Mouse (Mus musculus) 416B (cell line): ENCODE data around the gene Cd40.

ENCODE experiments used
- DNase-seq: peaks from one replicate; pipeline ENCODE4 v3.0.0; 2011; ENCODE audit warnings: low read depth

Cd40 gene

GRCm38 (mm10) chr2:165102920-165103319, 47.5 kb downstream of the Cd40 start:
- peak; percentile 54 for DNase-seq

- no peak for DNase-seq
These were observed 50.2 kb downstream of the Cd40 start for GRCm38 (mm10) chr2:165105513-165106079.

GRCm38 (mm10) chr2:165106585-165106984, 51.2 kb downstream of the Cd40 start:
- no peak for DNase-seq

GRCm38 (mm10) chr2:165112149-165112548, 56.7 kb downstream of the Cd40 start:
- no peak for DNase-seq

- DNase-seq = peak; percentile 12
These were observed 58.3 kb downstream of the Cd40 start for GRCm38 (mm10) chr2:165113733-165114132.

GRCm38 (mm10) chr2:165120765-165121164, 65.3 kb downstream of the Cd40 start:
- DNase-seq = no peak

GRCm38 (mm10) chr2:165121206-165121840, 65.9 kb downstream of the Cd40 start:
- DNase-seq = peak; percentile 12
